Mouse (Mus musculus): Measurements from ENCODE around the gene Gm28041. TPM values are rescaled to one million over a fixed set of nuclear protein-coding genes. Genes with fewer than 3 reads are reported as not detected.

Gene Gm28041
- polyA plus RNA-seq, 1 experiment from 2014 or later, result 0.44 TPM

DNA sequence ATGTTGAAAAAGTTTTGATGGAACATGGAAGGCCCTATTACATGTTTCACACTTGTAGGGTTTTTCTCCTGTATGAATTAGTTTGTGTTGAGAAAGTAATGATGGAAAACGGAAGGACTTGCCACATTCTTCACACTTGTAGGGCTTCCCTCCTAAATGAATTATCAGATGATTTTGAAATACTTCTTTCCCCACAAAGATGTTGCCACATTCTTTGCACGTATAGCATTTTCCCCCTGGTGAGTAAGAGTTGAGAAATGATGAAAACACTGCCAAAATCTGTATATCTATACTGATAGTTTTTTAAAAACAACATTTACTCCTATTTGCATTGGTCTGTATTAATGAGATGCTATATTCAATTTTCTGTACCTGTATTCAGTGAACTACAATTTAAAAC lies 32.1 kb downstream of the Gm28041 start:
- DNase-seq (ENCODE audit: low spot score), result no peak
- no peak for ATAC-seq (ENCODE audit: low FRiP score, low TSS enrichment)
- H3K27ac ChIP-seq (replicated peaks), result no peak overlapping the region
- no peaks in the 10 kb centered on the region for H3K27me3 ChIP-seq (ENCODE audit: control insufficient read depth, insufficient read depth, low read length)
- no peaks in the 10 kb centered on the region for H3K9me3 ChIP-seq (ENCODE audit: control insufficient read depth, low read length)
- no peak overlapping the region for H3K9ac ChIP-seq (ENCODE audit: low read length)
- H3K4me3 ChIP-seq (ENCODE audit: low read depth, low read length), result no peak overlapping the region
- H3K36me3 ChIP-seq (ENCODE audit: control insufficient read depth, insufficient read depth, low read length), result 0 out of 2 replicates have a peak, but pooled peaks cover 3% of the 10 kb centered on the region
- no peaks in the 10 kb centered on the region for H3K4me1 ChIP-seq (replicated peaks; ENCODE audit: control insufficient read depth, insufficient read depth)
- WGBS, result 83% methylated on average over 2 of the region's 2 CpGs
- H3K4me2 ChIP-seq (replicated peaks; ENCODE audit: low read depth), result no peak overlapping the region
- TF ChIP-seq EP300 (optimal IDR thresholded peaks at IDR 0.05), result no peak

- Histone ChIP-seq H3K4me1 (replicated peaks; ENCODE audit: control insufficient read depth, insufficient read depth) (0 out of 2 replicates have a peak, but pooled peaks cover 2% of the 10 kb centered on the region), H3K9ac (ENCODE audit: low read length) (peak overlapping the region; percentile 62), H3K4me3 (ENCODE audit: low read depth, low read length) (peak overlapping the region; percentile 56), H3K4me2 (replicated peaks; ENCODE audit: low read depth) (peak overlapping the region; percentile 69), H3K9me3 (ENCODE audit: control insufficient read depth, low read length) (no peaks in the 10 kb centered on the region), H3K27ac (replicated peaks) (peak overlapping the region; percentile 69), H3K27me3 (ENCODE audit: control insufficient read depth, insufficient read depth, low read length) (no peaks in the 10 kb centered on the region), H3K36me3 (ENCODE audit: control insufficient read depth, insufficient read depth, low read length) (no peaks in the 10 kb centered on the region)
- no peak for DNase-seq (ENCODE audit: low spot score)
- no peak for TF ChIP-seq EP300 (optimal IDR thresholded peaks at IDR 0.05)
- TF ChIP-seq CTCF (IDR thresholded peaks at IDR 0.05; ENCODE audit: low read depth), result peak; percentile 16; the same call in 1 of the 2 replicates
- 66% methylated on average over 1 of the region's 1 CpGs for WGBS
- ATAC-seq (ENCODE audit: low FRiP score, low TSS enrichment), result no peak; the same call in 1 of the 2 replicates
Measured at GRCm38 (mm10) chr13:67332877-67333276, 42.7 kb downstream of the Gm28041 start.

DNA sequence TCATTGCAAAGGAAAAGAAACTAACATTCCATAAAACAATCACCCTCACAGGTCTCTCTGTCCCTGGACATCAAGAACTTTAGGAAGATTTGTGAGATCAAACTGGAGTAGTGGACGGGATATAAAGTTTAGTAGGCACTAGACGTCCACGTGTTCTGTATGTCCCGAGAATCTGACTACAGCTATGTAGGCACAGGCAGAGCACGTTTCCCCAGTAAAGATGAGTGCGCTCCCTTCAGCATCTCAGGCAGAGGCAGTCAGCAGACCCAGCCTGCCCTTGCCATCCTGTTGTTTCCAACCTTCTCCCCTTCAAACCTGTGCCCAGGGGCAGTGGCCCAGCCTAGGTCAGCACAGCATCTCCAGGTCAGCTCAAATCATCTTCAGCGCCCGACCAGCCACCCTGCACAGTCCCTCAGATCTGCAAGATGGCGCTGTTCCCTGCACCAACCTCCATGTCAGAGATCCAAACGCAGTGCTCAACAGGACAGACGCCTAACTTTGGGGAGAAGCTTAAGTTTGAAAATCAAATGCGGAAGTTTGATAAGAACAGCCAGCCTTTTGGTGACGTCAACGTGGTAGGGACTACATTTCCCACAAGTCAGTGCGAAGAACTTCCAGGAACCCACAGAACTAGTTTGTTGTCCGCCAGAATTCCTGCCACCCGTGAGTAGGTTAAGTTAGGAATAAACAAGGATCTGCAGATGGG lies 43.4 kb downstream of the Gm28041 start, which contains the start of gene Zfp595:
Zfp595 (minus strand) TSS at position 552 of the 706 bp plus-strand sequence.
- Histone ChIP-seq H3K27ac (replicated peaks) (peak within 1 kb of the TSS; percentile 69), H3K4me2 (replicated peaks; ENCODE audit: low read depth) (peak within 1 kb of the TSS; percentile 69), H3K9ac (ENCODE audit: low read length) (peak within 1 kb of the TSS; percentile 62), H3K4me3 (ENCODE audit: low read depth, low read length) (peak within 1 kb of the TSS; percentile 56), H3K36me3 (ENCODE audit: control insufficient read depth, insufficient read depth, low read length) (no peaks in the 10 kb centered on the region), H3K9me3 (ENCODE audit: control insufficient read depth, low read length) (no peaks in the 10 kb centered on the region), H3K27me3 (ENCODE audit: control insufficient read depth, insufficient read depth, low read length) (no peaks in the 10 kb centered on the region), H3K4me1 (replicated peaks; ENCODE audit: control insufficient read depth, insufficient read depth) (0 out of 2 replicates have a peak, but pooled peaks cover 2% of the 10 kb centered on the region)
- TF ChIP-seq EP300 (optimal IDR thresholded peaks at IDR 0.05) (no peak), CTCF (IDR thresholded peaks at IDR 0.05; ENCODE audit: low read depth) (peak; percentile 79)
- ATAC-seq (ENCODE audit: low FRiP score, low TSS enrichment) (peak; percentile 97), DNase-seq (ENCODE audit: low spot score) (peak; percentile 85)
- WGBS, result 6% methylated on average over 17 of the region's 17 CpGs

DNA sequence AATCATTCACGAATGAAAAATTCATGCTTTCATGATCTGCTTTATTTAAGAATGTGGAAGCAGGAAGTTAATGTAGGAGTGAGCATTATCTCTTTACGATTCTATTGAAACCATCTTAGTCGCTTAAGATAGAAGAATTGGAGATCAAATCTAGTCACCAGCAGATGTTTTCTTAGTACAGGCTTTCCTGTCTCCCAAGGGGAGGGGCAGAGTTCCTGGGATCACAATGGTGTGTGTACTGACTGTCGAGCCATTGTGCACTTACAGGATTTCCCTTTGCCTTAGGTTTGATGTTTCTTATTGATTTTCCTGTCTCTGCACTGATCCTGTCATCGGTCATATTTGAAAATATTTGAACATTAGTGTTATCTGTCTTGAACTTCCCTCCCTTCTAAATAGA lies 68.8 kb downstream of the Gm28041 start:
- H3K27ac ChIP-seq (replicated peaks), result no peak overlapping the region
- TF ChIP-seq CTCF (IDR thresholded peaks at IDR 0.05; ENCODE audit: low read depth), result no peak
- no peak for TF ChIP-seq EP300 (optimal IDR thresholded peaks at IDR 0.05)
- 0 out of 2 replicates have a peak overlapping the region, but pooled peaks have one; percentile 31 for H3K9ac ChIP-seq (ENCODE audit: low read length)
- no peaks in the 10 kb centered on the region for H3K36me3 ChIP-seq (ENCODE audit: control insufficient read depth, insufficient read depth, low read length)
- peak overlapping the region; percentile 66 for H3K4me3 ChIP-seq (ENCODE audit: low read depth, low read length)
- peak; percentile 49 for ATAC-seq (ENCODE audit: low FRiP score, low TSS enrichment)
- DNase-seq (ENCODE audit: low spot score), result no peak
- 15% methylated on average over 5 of the region's 5 CpGs for WGBS
- no peaks in the 10 kb centered on the region for H3K27me3 ChIP-seq (ENCODE audit: control insufficient read depth, insufficient read depth, low read length)
- H3K9me3 ChIP-seq (ENCODE audit: control insufficient read depth, low read length), result no peaks in the 10 kb centered on the region
- H3K4me1 ChIP-seq (replicated peaks; ENCODE audit: control insufficient read depth, insufficient read depth), result no peaks in the 10 kb centered on the region
- H3K4me2 ChIP-seq (replicated peaks; ENCODE audit: low read depth), result peak overlapping the region; percentile 70

DNA sequence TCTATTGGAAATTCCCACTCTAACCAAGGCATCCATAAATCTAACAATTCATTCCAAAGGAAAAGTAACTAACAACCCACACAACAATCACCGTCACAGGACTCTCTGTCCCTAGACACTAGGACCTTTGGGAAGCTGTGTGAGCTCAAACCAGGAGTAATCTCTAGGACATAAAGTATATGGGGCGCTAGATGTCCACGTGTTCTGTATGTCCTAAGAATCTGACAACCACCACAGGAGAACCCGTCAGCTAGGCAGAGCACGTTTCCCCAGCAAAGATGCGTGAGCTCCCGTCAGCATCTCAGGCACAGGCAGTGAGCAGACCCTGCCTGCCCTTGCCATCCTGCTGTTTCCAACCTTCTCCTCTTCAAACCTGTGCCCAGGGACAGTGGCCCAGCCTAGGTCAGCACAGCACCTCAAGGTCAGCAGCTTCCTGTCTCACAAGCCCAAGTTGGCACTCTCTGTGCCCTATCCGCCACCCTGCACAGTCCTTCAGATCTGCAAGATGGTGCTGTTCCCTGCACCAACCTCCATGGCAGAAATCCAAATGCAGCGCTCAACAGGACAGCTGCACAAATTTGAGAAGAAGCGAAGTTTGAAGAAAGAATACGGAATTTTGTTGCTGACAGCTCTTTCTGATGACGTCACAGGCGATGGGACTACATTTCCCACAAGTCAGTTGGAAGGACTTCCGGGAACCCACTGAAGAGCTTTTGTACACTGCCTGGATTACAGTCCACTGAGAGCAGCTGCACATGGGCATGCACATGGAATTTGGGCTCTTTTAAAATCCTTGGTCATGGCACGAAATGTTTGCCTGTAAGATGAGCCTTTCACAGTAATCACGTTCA lies 69.5 kb downstream of the Gm28041 start, which contains the start of gene Zfp457:
Zfp457 (minus strand) TSS at position 664 of the 851 bp plus-strand sequence.
- no peaks in the 10 kb centered on the region for H3K36me3 ChIP-seq (ENCODE audit: control insufficient read depth, insufficient read depth, low read length)
- no peak within 1 kb of the TSS for H3K27ac ChIP-seq (replicated peaks)
- ATAC-seq (ENCODE audit: low FRiP score, low TSS enrichment) (peak; percentile 98), DNase-seq (ENCODE audit: low spot score) (peak; percentile 84)
- H3K9me3 ChIP-seq (ENCODE audit: control insufficient read depth, low read length), result no peaks in the 10 kb centered on the region
- no peaks in the 10 kb centered on the region for H3K27me3 ChIP-seq (ENCODE audit: control insufficient read depth, insufficient read depth, low read length)
- WGBS, result 6% methylated on average over 16 of the region's 16 CpGs
- peak within 1 kb of the TSS; percentile 64 for H3K9ac ChIP-seq (ENCODE audit: low read length)
- H3K4me1 ChIP-seq (replicated peaks; ENCODE audit: control insufficient read depth, insufficient read depth), result no peaks in the 10 kb centered on the region
- H3K4me3 ChIP-seq (ENCODE audit: low read depth, low read length), result peak within 1 kb of the TSS; percentile 66
- H3K4me2 ChIP-seq (replicated peaks; ENCODE audit: low read depth), result peak within 1 kb of the TSS; percentile 70
- TF ChIP-seq EP300 (optimal IDR thresholded peaks at IDR 0.05) (no peak), CTCF (IDR thresholded peaks at IDR 0.05; ENCODE audit: low read depth) (no peak)

Other genes starting within 250 kb of the Gm28041 start
- 4.1 and 4.2 TPM in 2 replicates for gene Rsl1, start 202.6 kb downstream of the Gm28041 start, polyA plus RNA-seq (2015; fragmentation: Nextera tagmentation; extraction: Ambion mirVana)
- gene Zfp455, start 181.2 kb downstream of the Gm28041 start, polyA plus RNA-seq (2015; fragmentation: Nextera tagmentation; extraction: Ambion mirVana), result 0.68 and 0.82 TPM in 2 replicates
- 0.64 and 0.68 TPM in 2 replicates for gene Zfp458, start 97.3 kb downstream of the Gm28041 start, polyA plus RNA-seq (2015; fragmentation: Nextera tagmentation; extraction: Ambion mirVana)
- gene Zfp457, start 69.2 kb downstream of the Gm28041 start, polyA plus RNA-seq (2015; fragmentation: Nextera tagmentation; extraction: Ambion mirVana), result 0.58 and 0.70 TPM in 2 replicates
- gene Zfp595, start 43.2 kb downstream of the Gm28041 start, polyA plus RNA-seq (2015; fragmentation: Nextera tagmentation; extraction: Ambion mirVana), result 1.1 and 1.2 TPM in 2 replicates
- gene Gm28044, start 15.2 kb downstream of the Gm28041 start, polyA plus RNA-seq (2015; fragmentation: Nextera tagmentation; extraction: Ambion mirVana), result not detected in 2 replicates
- 0.61 and 0.63 TPM in 2 replicates for gene Zfp953, start 15.1 kb downstream of the Gm28041 start, polyA plus RNA-seq (2015; fragmentation: Nextera tagmentation; extraction: Ambion mirVana)
- 0.97 and 1.0 TPM in 2 replicates for gene Zfp456, start 77 bp upstream of the Gm28041 start, polyA plus RNA-seq (2015; fragmentation: Nextera tagmentation; extraction: Ambion mirVana)
- 4.1 and 4.8 TPM in 2 replicates for gene Zfp429, start 24.1 kb upstream of the Gm28041 start, polyA plus RNA-seq (2015; fragmentation: Nextera tagmentation; extraction: Ambion mirVana)
- 1.3 and 1.5 TPM in 2 replicates for gene Zfp459, start 45.7 kb upstream of the Gm28041 start, polyA plus RNA-seq (2015; fragmentation: Nextera tagmentation; extraction: Ambion mirVana)
- 4.6 and 4.7 TPM in 2 replicates for gene Zfp874a, start 75.9 kb upstream of the Gm28041 start, polyA plus RNA-seq (2015; fragmentation: Nextera tagmentation; extraction: Ambion mirVana)
- 1.9 and 2.4 TPM in 2 replicates for gene Zfp874b, start 108.5 kb upstream of the Gm28041 start, polyA plus RNA-seq (2015; fragmentation: Nextera tagmentation; extraction: Ambion mirVana)
- gene Zfp58, start 124.8 kb upstream of the Gm28041 start, polyA plus RNA-seq (2015; fragmentation: Nextera tagmentation; extraction: Ambion mirVana), result 5.6 and 5.8 TPM in 2 replicates
- gene Gm26965, start 150.4 kb upstream of the Gm28041 start, polyA plus RNA-seq (2015; fragmentation: Nextera tagmentation; extraction: Ambion mirVana), result not detected in 2 replicates
- 27.4 and 29.3 TPM in 2 replicates for gene Zfp87, start 150.4 kb upstream of the Gm28041 start, polyA plus RNA-seq (2015; fragmentation: Nextera tagmentation; extraction: Ambion mirVana)
- 3.8 and 4.1 TPM in 2 replicates for gene Zfp748, start 178.1 kb upstream of the Gm28041 start, polyA plus RNA-seq (2015; fragmentation: Nextera tagmentation; extraction: Ambion mirVana)
- 1.6 and 1.9 TPM in 2 replicates for gene Zfp729b, start 234.0 kb upstream of the Gm28041 start, polyA plus RNA-seq (2015; fragmentation: Nextera tagmentation; extraction: Ambion mirVana)